Mouse (Mus musculus) left cerebral cortex, adult 18-20 months (tissue): ENCODE measurements at regions not wholly inside any gene's neighbourhood (a gene's known extent, or its start where the extent isn't known, plus 50 kb on each side); places are given as distances from the start of the nearest gene placed in this dataset.
A peak's percentile ranks its signal among the peaks of the same experiment; 100 is the strongest.

ENCODE experiments used
- DNase-seq, 2 experiments: peaks; one replicate each; pipeline ENCODE4 v3.0.0; 2021 to 2022; ENCODE audit warnings: low spot score in 2 of 2, mixed read lengths in 1 of 2

- DNase-seq, result no peak
These were observed 124.7 kb upstream of the Tank start for GRCm38 (mm10) chr2:61453490-61454281.

DNA sequence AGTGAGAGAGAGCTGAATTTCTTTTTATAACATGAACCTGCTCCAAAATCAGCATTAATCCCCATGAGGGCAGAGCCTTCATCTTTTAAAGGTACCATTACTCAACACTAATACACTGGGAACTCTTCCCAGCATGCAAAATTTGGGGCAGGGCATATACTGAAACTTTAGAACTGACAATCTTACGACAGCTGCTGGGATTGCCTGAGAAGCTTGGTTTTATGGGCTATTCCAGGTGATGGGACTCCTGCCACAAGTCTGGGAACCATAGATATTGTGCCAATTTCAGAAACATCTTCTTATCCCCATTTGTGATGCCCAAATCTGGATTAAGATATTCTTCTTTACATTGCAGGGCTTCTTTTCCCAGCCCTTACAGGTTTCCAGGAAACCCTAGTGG, 125.8 kb upstream of the Tank start:
- DNase-seq, result no peak

- DNase-seq, result no peak
These were observed 127.7 kb upstream of the Tank start for GRCm38 (mm10) chr2:61450731-61451130.

DNA sequence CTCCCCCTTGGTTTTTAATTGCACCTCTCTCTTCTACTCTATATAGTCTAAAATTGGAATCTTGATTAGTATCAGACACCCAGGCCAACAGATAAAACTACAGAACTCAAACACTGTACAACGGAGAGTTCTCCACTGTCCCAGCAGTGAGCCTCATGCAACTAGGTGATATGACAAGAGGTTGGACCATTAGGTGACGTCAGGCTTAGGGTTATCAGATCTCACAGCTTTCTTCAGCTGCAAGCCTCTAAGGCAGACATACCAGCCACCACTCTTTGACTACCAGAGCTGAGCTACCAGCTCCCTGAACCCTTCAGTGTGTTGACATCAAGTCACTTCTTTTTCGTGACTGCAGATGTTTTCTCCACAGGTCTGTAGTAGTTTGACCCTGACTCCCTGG, 141.8 kb upstream of the Tank start:
- DNase-seq, result no peak

- DNase-seq, result no peak
These were observed 170.5 kb upstream of the Tank start for GRCm38 (mm10) chr2:61407881-61408280.

DNA sequence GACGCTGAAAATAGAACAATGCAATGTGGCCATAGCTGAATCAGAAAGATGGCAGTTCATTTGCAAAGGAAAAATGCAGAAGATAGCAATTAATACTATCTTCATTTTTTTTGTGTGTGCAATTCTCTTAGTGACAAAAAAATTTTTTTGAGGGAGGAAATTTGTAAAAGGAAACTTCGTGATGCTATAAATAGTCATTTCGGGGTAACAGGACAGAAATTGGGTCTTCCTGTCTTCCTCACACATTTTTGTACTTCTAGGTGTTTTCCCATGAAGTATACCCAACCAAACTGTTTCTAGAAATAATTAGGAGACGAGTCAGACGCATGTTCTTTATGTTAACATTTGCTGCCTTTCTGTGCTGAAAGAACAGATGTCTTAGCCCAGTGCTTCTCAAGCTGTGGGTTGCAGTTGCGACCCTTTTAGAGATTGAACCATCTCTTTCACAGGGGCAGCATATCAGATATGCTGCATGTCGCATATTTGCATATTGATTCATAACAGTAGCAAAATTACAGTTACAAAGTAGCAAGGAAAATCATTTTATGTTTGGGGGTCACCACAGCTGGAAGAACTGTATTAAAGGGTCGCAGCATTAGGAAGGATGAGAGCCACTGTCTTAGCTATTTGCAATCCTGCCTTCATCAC, 172.2 kb upstream of the Tank start:
- no peak for DNase-seq

DNA sequence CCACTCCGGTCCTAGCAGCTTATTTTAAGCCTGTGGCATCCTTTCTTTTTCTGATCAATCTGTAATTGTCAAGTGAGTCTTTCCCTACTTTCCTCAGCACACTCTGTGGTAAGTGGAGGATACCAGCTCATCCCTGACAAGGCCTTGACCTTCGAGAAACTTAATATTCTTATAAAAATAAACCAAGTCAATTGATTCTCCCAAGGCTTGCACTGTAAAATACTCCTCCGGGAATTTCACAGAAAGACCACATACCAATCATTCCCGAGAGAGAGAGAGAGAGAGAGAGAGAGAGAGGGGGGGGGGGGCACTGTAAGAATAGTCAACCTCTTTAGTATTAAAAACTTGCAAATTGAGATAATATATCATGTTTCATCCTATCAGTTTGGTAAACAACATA, 173.1 kb upstream of the Tank start:
- DNase-seq, result no peak

- no peak for DNase-seq
These were observed 175.5 kb upstream of the Tank start for GRCm38 (mm10) chr2:61402588-61403487.

DNA sequence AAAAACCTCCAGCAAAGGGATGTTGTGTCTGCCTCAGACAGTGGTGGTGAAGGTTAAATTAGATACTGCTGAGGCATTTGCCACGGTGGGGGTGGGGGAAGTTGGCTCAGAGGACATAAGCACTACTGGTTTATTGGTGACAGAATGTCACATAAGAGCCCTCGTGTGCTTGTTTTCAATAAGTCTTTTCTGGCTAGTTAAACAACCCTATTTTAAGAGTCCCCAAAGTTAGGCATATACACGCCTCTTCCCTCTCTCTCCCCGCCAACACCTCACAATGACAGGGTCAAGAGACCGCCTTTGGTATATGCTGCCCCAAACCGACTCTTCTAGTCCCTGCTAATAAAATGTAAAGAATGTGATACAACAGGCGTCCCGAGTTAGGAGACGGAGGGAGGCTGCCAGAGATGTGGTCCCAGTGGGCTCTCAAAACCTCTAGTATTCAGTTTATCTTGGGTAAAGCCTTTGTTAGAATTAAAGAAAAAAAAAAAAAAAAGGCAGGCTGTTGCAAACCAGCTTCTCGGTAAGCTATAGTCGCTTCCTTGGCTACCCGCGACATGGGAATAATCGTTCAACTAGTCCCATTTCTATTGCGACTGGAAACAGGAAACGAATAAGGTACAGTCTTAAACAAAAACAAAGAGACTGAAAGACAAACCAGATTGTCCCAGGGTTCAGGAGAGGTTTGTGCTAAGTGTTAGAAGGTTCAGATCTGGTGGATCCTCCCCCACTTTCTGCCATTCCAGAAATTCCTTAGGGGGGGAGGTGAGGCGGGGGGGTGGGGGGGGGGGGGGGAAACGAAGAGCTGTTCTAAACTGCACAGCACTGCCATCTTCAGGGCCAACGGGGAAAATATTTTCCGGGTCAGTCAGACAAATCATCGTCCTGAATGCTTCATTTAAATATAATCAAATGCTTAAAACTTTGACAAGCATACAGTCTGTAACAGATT, 176.5 kb upstream of the Tank start:
- DNase-seq, result peak; percentile 45 to 65

GRCm38 (mm10) chr2:61398633-61399032, 179.8 kb upstream of the Tank start:
- no peak for DNase-seq

- no peak for DNase-seq
These were observed 188.8 kb upstream of the Tank start for GRCm38 (mm10) chr2:61389622-61390021.

- no peak for DNase-seq
These were observed 189.2 kb upstream of the Tank start for GRCm38 (mm10) chr2:61389207-61389606.

DNA sequence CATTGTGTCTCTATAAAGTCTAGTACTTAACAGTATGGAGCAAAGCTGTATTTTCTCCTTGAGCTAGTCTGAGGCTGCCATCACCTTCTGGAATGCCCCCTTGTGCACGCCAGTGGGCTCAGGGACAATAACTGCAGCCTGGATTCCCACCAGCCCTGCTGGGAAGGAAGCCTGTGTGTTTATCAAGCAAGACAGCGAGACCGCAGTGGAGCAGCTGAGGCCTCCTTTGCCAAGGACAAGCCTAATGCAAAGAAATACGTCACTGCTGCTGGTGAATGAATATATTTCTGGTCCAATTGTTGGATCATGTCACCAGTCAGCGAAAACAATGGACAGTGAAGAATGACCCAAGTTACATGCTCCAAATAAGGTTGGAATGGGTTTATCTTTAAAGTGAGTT, 190.8 kb upstream of the Tank start:
- DNase-seq, result no peak

GRCm38 (mm10) chr2:61386966-61387365, 191.4 kb upstream of the Tank start:
- DNase-seq, result no peak

- DNase-seq, result no peak
These were observed 193.9 kb upstream of the Tank start for GRCm38 (mm10) chr2:61384467-61384866.

- no peak for DNase-seq
These were observed 194.6 kb upstream of the Tank start for GRCm38 (mm10) chr2:61383744-61384295.

- DNase-seq, result no peak
These were observed 199.3 kb upstream of the Tank start for GRCm38 (mm10) chr2:61379076-61379475.

DNA sequence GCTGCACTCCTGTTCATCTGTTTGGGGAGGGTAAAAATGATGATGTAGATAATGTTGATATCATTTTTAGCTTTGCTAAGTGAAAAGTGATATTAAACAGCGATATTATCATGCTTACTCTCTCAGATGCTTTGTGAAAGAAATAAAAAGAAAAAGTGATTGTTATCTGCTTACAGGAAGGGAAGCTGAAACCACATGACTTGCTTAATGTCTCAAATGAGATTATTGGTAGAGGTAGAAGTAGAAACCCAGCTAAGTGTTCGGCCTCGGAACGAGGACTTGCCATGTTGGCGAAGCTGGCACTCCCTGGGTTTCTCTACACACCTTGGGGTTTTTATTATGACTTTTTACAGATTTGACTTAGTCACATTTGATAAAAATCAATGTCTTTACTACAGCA, 200.1 kb upstream of the Tank start:
- no peak for DNase-seq

DNA sequence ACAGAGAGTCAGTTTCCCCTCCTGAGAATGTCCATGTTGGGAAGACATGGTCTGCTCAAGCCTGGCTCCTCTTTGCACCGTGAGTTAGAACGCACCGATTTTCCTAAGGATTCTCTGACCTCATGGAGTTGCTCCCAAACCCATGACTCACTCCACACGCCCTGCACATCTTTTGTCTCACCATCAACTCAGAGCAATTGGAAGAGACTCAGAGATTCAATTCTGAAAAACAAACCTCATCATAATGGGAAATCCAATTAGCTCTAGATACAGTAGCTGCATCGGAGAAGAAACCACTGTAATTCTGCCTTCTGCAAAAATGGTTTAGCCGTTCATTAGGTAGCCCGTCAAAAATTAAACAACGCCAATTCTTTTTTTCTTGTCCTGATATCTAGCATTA, 200.6 kb upstream of the Tank start:
- no peak for DNase-seq

DNA sequence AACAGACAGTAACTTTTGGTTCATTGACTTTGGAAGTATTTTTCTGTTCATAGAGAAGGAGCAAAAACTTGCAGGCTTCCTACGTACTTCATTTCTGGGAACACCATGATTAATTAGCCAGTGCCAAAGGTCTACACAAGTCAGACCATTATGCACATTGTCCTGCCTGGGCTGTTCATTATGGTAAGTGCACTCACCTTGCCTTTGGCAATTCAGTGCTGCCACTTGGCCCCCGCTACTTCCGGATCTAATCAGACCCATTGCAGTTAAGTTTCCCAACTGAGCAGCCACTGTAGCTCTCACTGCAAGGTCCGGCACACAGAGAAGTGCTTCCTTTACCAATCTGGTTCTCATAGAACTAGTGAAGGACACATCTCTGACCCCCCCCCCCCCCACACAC, 215.8 kb upstream of the Tank start:
- no peak for DNase-seq
